Mouse (Mus musculus) heart, postnatal 0 days (tissue): ENCODE results near the gene Rtf2.

Source experiments
- CTCF ChIP-seq: IDR thresholded peaks from 2 replicates; pipeline ENCODE4 v1.5.1; 2016; ENCODE audit warnings: antibody characterized with exemption, control low read depth, low read depth
- EP300 ChIP-seq: IDR thresholded peaks from 2 replicates; pipeline ENCODE4 v1.6.1; 2016; ENCODE audit warnings: antibody characterized with exemption, low read depth

- TF ChIP-seq EP300 (no peak), CTCF (no peak)
Measured at GRCm38 (mm10) chr2:172483766-172484413, 43.5 kb downstream of the Rtf2 start.
